Mouse (Mus musculus) midbrain, postnatal 0 days (tissue): ENCODE results near the gene Bmpr2. TPM values are rescaled to one million over a fixed set of nuclear protein-coding genes. Genes with fewer than 3 reads are reported as not detected.

Experiments used
- ATAC-seq: fragments of 200-750 bp; cut with Nextera tagmentation; 2 replicates; pipeline ENCODE4 v1.8.0; 2017; ENCODE audit warnings: moderate number of reproducible peaks, mild to moderate bottlenecking, moderate TSS enrichment, moderate library complexity; ENCODE audit not compliant: low FRiP score
- DNase-seq: peaks from one replicate; pipeline ENCODE4 v3.0.0-alpha.2; 2015; ENCODE audit warnings: low spot score
- H3K27ac ChIP-seq: fragments of 300-500 bp; sonication (generic); 2 replicates; pipeline ENCODE4 v1.5.1; 2014; ENCODE audit warnings: low read depth, mild to moderate bottlenecking, low read length, mixed read lengths
- H3K27me3 ChIP-seq: fragments of 300-500 bp; sonication (generic); 2 replicates; pipeline ENCODE4 v1.6.1; 2014; ENCODE audit warnings: low read length, control low read depth, mixed read lengths; ENCODE audit not compliant: insufficient read depth
- H3K36me3 ChIP-seq: fragments of 300-500 bp; sonication (generic); 2 replicates; pipeline ENCODE4 v1.6.1; 2014; ENCODE audit warnings: low read length, control low read depth, mixed read lengths; ENCODE audit not compliant: insufficient read depth
- H3K4me1 ChIP-seq: fragments of 300-500 bp; sonication (generic); 2 replicates; pipeline ENCODE4 v1.6.1; 2014; ENCODE audit warnings: mild to moderate bottlenecking, control low read depth, antibody characterized with exemption, low read length, mixed read lengths; ENCODE audit not compliant: insufficient read depth
- H3K4me2 ChIP-seq: fragments of 300-500 bp; sonication (generic); 2 replicates; pipeline ENCODE4 v1.6.1; 2014; ENCODE audit warnings: low read depth, mild to moderate bottlenecking, low read length, mixed read lengths; ENCODE audit not compliant: poor library complexity, severe bottlenecking
- H3K4me3 ChIP-seq: fragments of 300-500 bp; sonication (generic); 2 replicates; pipeline ENCODE4 v1.5.1; 2014; ENCODE audit warnings: low read depth, mild to moderate bottlenecking, low read length, moderate library complexity
- H3K9ac ChIP-seq: fragments of 300-500 bp; sonication (generic); replicated peaks from 2 replicates; pipeline ENCODE4 v1.6.1; 2014; ENCODE audit warnings: mild to moderate bottlenecking, low read length, moderate library complexity, mixed read lengths; ENCODE audit not compliant: poor library complexity, severe bottlenecking
- H3K9me3 ChIP-seq: fragments of 300-500 bp; sonication (generic); 2 replicates; pipeline ENCODE4 v1.6.1; 2016; ENCODE audit warnings: low read length, control low read depth
- CTCF ChIP-seq: IDR thresholded peaks from 2 replicates; pipeline ENCODE4 v1.5.1; 2016; ENCODE audit warnings: antibody characterized with exemption, mild to moderate bottlenecking
- WGBS: fragments of 180-500 bp; shearing (Covaris S2); extraction: QIAGEN DNeasy Blood & Tissue Kit; methylation state at CpG from one replicate; pipeline ENCODE4 v1.1.7; 2014; 5-methylcytosine and 5-hydroxymethylcytosine counted together
- polyA plus RNA-seq: library from polyadenylated mRNA; unstranded; fragments of >200 nt; fragmentation: Nextera tagmentation; extraction: Ambion mirVana; gene quantifications from 2 replicates; pipeline ENCODE4 v1.2.1, GENCODE M21; 2015
- total RNA-seq: library from RNA; depleted of rRNA; stranded (reverse); fragments of >200 nt; gene quantifications from 2 replicates; pipeline ENCODE4 v1.2.3, GENCODE M21; 2014; rRNA removed

Bmpr2 gene
- 65.2 and 83.9 TPM in 2 replicates for total RNA-seq
- 6.9 and 8.8 TPM in 2 replicates for polyA plus RNA-seq

DNA sequence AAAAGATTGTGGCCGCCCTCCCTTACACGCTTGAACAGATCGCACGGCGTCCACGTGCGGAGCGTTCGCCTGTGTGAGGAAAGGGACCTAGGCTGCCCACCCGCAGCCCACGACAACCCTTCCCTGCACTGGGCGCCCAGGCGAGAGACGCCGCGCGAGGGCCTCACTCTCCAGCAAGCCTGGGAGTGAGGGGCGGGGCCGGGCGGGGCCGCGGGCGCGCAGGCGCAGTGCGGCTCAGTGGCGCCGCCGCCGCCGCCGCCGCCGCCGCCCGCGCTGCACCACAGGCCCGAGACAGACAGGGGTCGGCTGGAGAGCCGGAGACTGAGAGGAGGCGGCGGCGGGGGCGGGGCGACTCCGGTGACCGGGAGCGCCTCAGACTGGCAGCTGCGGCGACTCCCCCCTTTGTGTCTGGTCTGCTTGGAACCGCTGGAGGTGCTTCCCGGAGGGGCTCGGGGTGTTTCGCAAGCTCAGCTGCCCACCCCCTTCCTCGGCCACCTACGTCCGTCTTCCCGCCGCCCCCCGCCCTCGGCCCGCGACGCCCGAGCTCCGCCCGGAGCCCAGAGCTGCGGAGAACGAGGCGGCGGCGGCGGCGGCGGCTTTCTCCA, at the start of gene Bmpr2:
Gene Bmpr2 (plus strand): TSS at position 237 of the 605 bp plus-strand sequence.
- TF ChIP-seq CTCF = peak; percentile 40
- no peaks in the 10 kb centered on the region for H3K27me3 ChIP-seq
- H3K4me3 ChIP-seq = peak within 1 kb of the TSS; percentile 91
- H3K9ac ChIP-seq = peak within 1 kb of the TSS; percentile 94
- no peaks in the 10 kb centered on the region for H3K9me3 ChIP-seq
- peak; percentile 92 for ATAC-seq
- H3K4me1 ChIP-seq = peaks cover 14% of the 10 kb centered on the region; the same call in 1 of the 2 replicates
- peak within 1 kb of the TSS; percentile 73 for H3K4me2 ChIP-seq
- WGBS = 0% methylated on average over 45 of the region's 75 CpGs
- H3K36me3 ChIP-seq = no peaks in the 10 kb centered on the region
- peak; percentile 88 for DNase-seq
- H3K27ac ChIP-seq = peak within 1 kb of the TSS; percentile 98

- Histone ChIP-seq H3K4me3 (no peak overlapping the region), H3K27ac (no peak overlapping the region), H3K36me3 (peaks cover 9% of the 10 kb centered on the region; the same call in 1 of the 2 replicates), H3K4me1 (no peaks in the 10 kb centered on the region), H3K9me3 (no peaks in the 10 kb centered on the region), H3K9ac (no peak overlapping the region), H3K4me2 (no peak overlapping the region), H3K27me3 (no peaks in the 10 kb centered on the region)
- ATAC-seq = no peak
- DNase-seq = peak; percentile 67
- WGBS = 54% methylated on average over 4 of the region's 4 CpGs
- TF ChIP-seq CTCF = peak; percentile 72
Observed at GRCm38 (mm10) chr1:59719900-59720299, 43.3 kb upstream of the Bmpr2 start.

- Histone ChIP-seq H3K4me2 (no peak overlapping the region), H3K9me3 (no peaks in the 10 kb centered on the region), H3K9ac (no peak overlapping the region), H3K4me1 (no peaks in the 10 kb centered on the region), H3K36me3 (0 out of 2 replicates have a peak, but pooled peaks cover 2% of the 10 kb centered on the region), H3K27ac (no peak overlapping the region), H3K4me3 (no peak overlapping the region), H3K27me3 (no peaks in the 10 kb centered on the region)
- WGBS = 46% methylated on average over 4 of the region's 4 CpGs
- TF ChIP-seq CTCF = no peak
- DNase-seq = peak; percentile 61
- ATAC-seq = no peak
Observed at GRCm38 (mm10) chr1:59725661-59726060, 37.5 kb upstream of the Bmpr2 start.

GRCm38 (mm10) chr1:59730106-59730505, 33.1 kb upstream of the Bmpr2 start:
- no peaks in the 10 kb centered on the region for H3K27me3 ChIP-seq
- H3K27ac ChIP-seq = no peak overlapping the region
- H3K9me3 ChIP-seq = no peaks in the 10 kb centered on the region
- DNase-seq (no peak), ATAC-seq (no peak)
- WGBS = 71% methylated on average over 8 of the region's 8 CpGs
- no peak overlapping the region for H3K9ac ChIP-seq
- H3K4me1 ChIP-seq = no peaks in the 10 kb centered on the region
- no peak overlapping the region for H3K4me3 ChIP-seq
- H3K36me3 ChIP-seq = no peaks in the 10 kb centered on the region
- H3K4me2 ChIP-seq = no peak overlapping the region
- TF ChIP-seq CTCF = no peak

GRCm38 (mm10) chr1:59730737-59731136, 32.5 kb upstream of the Bmpr2 start:
- Histone ChIP-seq H3K36me3 (no peaks in the 10 kb centered on the region), H3K9ac (no peak overlapping the region), H3K4me1 (no peaks in the 10 kb centered on the region), H3K9me3 (no peaks in the 10 kb centered on the region), H3K4me3 (no peak overlapping the region), H3K27me3 (no peaks in the 10 kb centered on the region), H3K27ac (no peak overlapping the region), H3K4me2 (no peak overlapping the region)
- ATAC-seq = no peak
- no peak for DNase-seq
- 51% methylated on average over 4 of the region's 4 CpGs for WGBS
- TF ChIP-seq CTCF = no peak

GRCm38 (mm10) chr1:59734076-59734475, 29.1 kb upstream of the Bmpr2 start:
- H3K27me3 ChIP-seq = no peaks in the 10 kb centered on the region
- H3K4me2 ChIP-seq = no peak overlapping the region
- 83% methylated on average over 6 of the region's 6 CpGs for WGBS
- no peaks in the 10 kb centered on the region for H3K4me1 ChIP-seq
- DNase-seq (no peak), ATAC-seq (no peak)
- no peak overlapping the region for H3K4me3 ChIP-seq
- H3K9ac ChIP-seq = no peak overlapping the region
- H3K9me3 ChIP-seq = no peaks in the 10 kb centered on the region
- H3K36me3 ChIP-seq = no peaks in the 10 kb centered on the region
- TF ChIP-seq CTCF = no peak
- no peak overlapping the region for H3K27ac ChIP-seq
